Mouse (Mus musculus) layer of hippocampus, postnatal 14 days (tissue): ENCODE results near the gene Mcu. TPM values are rescaled to one million over a fixed set of nuclear protein-coding genes. Genes with fewer than 3 reads are reported as not detected.

Source experiments
- DNase-seq, 2 experiments: peaks; one replicate each; pipeline ENCODE4 v3.0.0; 2021 to 2022; ENCODE audit warnings: low spot score in 2 of 2, mixed read lengths in 1 of 2
- total RNA-seq, 2 experiments: library from RNA; stranded (reverse); gene quantifications; 2 replicates each; pipeline ENCODE4 v1.2.3; 2021

The Mcu gene
- total RNA-seq, 2 experiments from 2014 or later, result 57.7 to 58.3 TPM

DNA sequence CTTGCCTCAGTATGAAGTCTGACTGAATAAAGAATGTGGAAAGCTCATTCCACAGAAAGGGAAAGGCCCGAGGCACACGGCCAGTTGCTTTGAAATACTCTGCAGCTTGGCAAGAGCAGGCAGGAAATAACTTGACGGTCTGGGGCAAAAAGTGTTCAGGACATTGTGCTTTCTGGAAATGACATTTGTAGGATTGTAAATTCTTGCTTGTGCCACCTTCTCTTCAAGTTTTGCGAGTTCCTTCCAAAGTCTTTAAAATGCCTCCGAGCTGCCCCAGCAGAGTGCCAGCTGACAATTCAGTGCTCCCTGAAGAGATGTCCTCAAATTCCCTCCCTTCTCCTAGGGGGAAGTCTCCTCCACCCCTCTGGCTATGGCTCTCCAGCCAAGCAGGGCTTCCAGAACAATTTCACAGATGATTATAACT lies 177.0 kb downstream of the Mcu start:
- peak in 1 of 2 experiments; percentile 33 for DNase-seq

DNA sequence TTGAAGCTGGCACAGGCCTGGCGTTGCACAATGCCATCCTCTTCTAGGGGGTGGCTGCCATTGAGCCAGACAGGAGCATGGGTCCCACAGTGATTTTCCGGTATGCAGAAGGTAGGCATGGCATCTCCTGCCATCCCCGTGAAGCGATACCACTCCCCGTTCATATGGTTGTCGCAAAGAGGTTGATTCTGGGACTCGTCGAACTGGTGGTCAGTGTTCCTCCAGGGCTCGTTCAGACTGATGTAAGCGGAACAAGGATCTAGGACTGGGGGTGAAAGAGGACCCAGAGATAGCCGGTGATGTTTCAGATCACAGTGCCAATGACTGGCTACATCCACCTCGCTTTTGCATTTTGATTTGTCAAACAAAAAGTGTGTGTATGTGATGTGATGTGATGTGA lies 177.8 kb downstream of the Mcu start:
- DNase-seq, result no peak

DNA sequence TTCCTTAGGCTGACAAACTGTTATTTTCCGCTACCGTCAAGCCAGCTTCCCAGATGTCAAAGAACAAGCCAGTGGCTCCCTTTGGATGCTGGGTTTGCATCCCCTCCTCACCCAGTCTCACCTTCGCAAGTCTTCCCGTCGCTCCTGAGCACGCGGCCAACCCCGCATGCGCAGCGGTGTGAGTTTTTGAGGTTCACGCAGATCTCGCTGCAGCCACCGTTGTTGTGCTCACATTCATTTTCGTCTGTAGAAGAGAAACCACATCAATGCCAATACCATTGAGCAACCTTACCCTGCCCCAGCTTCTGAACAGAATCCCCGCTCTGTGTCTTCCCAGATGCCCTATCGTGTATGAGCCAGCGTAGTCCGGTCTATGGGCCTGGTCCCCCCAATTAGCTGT lies 180.7 kb downstream of the Mcu start:
- DNase-seq, result no peak

DNA sequence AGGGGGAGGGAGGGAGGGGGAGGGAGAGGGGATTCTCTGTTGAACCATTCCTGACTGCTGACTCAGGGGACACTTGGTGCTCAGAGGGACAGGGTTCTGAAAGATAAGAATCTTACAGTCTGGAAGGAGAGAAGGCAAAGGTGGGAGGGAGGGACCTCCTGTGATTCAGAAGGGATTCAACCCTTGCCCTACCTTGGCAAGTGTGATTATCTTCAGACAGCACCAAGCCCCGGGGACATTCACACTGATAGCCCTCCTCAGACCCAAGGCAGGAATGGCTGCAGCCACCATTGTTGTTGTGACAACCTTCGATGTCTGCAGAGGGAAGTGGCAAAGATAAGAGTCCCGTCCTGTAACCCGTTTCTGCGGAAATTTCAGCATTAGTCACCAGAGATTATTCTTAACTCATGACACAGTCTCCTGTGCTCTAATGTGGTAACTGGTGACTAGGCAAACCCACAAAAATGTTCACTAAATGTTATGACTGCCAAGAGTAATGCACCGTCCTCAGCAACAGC lies 185.7 kb downstream of the Mcu start:
- DNase-seq, result no peak

DNA sequence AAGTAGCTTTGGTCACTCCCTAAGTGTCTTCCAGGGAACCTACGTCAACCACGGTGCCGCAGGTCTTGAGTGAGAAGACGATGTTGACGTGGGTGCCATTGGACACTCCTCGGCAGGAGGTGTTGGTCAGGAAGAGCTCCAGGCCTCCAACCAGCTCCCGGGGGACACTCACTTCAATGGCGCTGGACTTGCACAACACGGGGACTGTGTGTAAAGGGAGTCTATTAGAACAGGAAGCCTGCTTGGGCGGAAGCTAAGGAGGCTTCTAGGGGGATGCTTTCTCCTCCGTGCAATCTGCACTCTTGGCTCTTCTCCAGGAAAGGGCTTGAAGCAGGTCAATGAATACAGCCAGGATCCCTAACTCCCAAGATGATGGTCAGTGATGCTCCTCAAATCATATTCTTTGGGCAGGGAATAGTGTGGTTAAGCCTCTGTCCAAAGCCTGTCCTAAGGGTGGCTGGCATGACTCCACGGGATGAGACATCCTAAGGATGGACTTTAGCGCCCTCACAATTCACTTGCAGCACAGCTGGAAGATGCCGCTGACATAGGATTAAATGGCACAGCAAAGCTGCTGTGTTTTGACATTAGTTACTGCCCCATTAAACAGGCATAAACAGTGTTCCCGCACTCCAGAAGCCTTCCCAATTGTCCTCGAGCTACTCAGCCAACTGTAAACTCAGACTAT lies 186.9 kb downstream of the Mcu start:
- DNase-seq, result no peak

DNA sequence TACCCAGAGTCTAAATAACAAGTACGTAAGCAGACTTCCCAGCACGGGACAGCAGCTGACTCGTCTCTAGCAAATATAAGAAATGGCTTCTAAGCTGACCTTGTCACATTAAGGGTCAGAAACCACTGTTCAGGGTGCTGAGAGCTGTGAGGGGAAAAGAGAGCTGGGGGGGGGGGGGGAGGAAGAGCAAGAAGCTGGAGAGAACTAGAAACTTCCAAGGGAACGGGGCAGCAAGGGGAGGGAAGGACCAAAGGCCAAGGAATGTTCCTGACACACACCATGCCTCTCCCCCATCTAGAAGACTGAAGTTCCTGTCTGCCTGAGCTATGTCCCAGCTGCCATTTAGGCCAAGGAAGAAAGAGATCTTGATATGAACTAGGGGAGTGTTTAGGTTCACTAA lies 190.1 kb downstream of the Mcu start:
- DNase-seq, result no peak

DNA sequence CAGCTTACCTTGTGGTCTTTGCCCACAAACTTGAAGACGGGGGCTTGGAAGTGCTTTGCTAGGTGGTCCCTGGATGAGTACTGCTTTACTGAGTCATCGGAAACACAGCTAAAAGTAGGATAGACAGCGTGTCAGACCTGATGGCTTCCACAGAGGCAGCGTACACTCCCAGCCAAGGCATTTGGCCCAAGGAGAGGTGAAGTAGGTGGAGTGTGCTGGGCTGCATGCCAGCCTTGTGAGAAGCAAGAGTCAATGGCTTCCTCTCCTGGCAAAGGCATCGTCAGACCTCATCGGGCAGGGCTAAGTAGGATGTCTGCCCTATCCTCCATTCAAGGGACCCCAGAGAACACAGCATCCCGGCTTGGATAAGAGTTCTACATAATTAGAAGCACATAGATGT lies 191.1 kb downstream of the Mcu start:
- no peak for DNase-seq

DNA sequence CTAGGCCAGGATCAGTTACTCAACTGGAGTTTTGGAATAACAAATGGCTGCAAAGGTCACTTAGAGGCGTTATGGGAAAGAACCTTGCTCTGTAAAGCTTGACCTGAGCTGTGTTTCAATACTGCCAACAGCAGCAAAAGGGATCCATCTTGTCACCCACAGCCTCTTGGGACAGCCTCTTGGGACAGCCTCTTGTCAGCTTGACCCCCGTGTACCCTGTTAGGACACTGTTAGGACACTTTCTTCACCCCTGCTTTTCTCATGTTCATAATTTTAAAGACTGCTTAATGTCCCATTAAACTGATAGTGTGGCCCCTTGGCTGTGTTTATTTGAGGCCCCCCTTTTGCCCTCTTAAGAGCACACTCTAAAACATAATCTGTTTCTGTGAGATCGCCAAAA lies 192.0 kb downstream of the Mcu start:
- no peak for DNase-seq

DNA sequence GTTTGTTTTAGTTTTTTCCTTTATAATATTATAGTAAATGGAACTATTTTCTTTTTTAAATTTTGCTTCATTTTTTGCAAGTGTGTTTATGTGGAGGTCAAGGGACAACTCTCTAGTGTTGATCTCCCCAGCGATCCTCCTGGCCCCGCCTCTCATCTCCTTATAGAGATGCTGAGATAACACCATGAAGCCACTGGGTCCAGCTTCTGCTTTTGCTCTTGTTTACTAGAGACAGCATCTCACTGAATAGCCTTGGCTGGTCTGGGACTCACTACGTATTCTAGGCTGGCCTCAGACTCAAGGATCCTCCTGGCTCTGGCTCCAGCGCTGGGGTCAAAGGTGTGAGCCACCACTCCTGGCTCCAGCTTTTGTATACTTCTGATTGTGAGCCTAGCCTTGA lies 197.0 kb downstream of the Mcu start:
- DNase-seq, result no peak

DNA sequence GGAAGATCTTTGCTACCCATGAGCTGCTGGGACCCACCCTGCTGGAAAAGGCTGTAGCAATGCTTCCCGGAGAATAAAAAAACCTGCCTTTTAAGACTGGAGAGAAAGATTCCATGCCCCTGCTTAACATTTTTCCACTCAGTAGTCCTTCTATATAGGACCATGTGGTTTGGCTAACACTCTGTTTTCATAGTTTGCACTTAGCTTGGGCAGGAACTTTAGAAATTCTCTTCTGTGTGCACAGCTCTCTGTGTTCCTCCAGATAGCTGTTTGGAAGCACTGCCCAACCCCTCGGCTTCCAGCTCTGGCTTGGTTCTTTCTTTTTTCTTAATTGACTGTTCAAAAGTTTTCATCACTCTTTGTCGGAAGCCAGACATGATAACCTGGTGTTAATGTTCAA lies 199.9 kb downstream of the Mcu start:
- DNase-seq, result no peak

DNA sequence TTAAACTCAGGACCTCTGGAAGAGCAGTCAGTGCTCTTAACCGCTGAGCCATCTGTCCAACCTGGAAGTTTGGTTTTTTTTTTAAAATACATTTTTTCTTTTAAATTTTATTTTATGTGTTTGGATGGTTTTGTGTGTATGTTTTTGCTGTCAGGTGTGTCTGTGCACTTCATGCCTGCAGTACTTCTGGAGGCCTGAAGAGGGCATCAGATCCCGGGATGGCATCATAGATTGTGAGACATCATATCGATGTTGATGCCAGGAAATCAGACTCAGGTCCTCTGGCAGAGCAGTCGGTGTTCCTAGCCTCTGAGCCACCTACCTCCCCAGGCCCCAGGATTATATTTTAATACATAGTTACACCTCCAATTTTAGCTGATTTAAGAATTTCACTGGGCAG lies 202.8 kb downstream of the Mcu start:
- DNase-seq, result no peak

DNA sequence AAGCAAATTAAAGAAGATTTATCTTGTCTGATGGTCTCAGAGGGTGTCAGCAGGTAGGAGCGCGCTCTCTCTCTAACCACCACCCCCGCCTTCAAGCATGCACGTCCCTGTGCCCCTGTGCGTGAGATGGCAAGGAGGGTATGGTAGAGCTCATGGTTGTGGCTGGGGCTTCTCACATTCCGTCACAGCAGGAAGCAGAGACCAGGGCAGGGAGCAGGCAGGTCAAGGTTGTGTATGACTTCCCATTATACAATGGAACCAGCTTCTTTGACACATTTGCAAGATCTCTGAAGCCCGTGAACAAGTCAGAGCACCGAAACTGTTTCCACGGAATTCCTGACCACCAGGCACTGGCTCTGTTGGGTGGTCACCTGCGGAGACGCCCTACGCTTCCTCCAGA lies 206.2 kb downstream of the Mcu start:
- DNase-seq, result no peak

DNA sequence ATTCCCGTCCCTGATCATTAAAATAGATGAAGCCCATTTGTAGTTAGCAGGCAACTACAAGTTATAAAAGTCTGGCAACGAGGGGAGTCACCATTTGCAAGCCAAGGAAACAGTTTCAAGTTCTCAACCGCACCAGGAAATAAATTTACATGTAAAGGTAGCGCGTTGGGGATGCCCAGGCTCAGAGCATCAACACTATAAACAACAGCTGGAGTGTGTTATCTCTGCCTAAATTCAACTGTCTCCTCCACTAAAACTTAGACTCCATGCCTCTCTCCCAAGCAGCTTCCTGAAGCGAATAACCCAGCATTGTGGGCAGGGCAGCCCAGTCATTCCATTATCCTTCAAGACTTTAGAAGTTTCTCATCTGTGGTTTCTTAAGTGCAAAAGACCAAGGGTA lies 208.0 kb downstream of the Mcu start:
- no peak for DNase-seq

DNA sequence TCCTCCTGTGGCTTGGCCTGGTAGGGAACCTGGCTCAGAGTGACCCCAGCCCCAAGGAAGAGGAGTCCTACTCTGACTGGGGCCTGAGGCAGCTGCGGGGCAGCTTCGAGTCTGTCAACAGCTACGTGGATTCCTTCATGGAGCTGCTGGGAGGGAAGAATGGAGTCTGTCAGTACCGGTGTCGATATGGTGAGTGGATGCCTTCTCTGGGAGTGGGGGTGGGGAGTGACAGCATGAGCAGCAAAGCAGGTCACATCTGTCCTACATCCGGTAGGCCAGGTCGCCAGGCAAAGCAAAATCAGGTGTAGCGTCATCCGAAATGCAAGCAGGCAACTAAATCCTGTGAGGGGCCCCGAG lies 212.7 kb downstream of the Mcu start:
- no peak for DNase-seq

DNA sequence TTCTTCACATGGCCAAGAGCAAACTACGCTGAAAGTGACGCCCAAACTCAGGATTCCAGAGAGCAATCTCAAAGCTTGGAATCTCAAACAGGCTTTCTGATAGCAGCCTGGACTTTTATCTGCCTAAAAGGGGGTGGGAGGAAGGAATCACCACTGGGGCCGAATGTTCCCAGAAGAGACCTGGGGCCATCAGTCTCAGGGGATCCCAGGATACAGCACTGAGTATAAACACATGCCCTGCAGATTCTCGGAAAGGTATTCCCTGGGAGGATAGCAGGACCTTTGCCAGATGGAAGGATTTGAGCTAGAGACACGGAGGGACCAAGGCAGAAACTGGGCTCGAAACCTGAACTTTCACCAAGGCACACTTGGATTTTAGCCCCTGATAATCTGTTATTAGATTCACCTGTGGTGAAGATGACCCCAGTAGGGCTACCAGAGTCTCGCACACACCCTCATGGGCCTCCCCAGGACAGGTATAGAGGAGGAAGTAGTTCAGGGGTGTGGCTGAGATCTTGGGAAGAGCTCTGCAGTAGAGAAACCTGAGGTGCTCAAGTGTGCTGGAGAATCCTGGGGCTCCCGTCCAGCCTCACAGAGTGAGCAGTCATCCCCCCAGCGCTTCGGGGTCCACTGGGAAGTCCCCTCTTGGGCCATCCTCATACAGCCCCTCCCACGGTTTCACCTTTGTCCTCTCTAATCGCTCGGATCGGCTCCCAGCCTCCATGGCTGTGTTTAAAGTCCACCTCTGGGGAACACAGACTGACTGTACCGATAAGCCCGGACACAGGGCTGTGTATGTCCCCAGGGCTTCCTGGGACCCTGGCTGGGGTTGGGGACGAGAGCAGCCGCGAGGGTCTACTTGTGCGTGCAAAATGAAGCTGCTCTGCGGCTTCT lies 213.3 kb downstream of the Mcu start, which contains the start of gene Pla2g12b:
Pla2g12b (plus strand) TSS at position 762 of the 894 bp plus-strand sequence.
- no peak for DNase-seq

Other genes with a start within 250 kb of the Mcu start
- gene Gm10273, start 221.1 kb downstream of the Mcu start, total RNA-seq, result 10 to 100 TPM; 12.9 to 46.6 TPM
- not detected for gene Pla2g12b, start 213.0 kb downstream of the Mcu start, total RNA-seq
- gene Oit3, start 174.9 kb downstream of the Mcu start, total RNA-seq, result under 1 TPM; 0.14 to 0.30 TPM
- gene Gm10322, start 629 bp downstream of the Mcu start, total RNA-seq, result not detected
- gene Micu1, start 85.8 kb upstream of the Mcu start, total RNA-seq, result 10 to 100 TPM; 79.9 to 96.0 TPM